Mouse (Mus musculus) lung, postnatal 14 days (tissue): ENCODE measurements around the gene Ube2e1.

Experiments used
- DNase-seq: peaks from one replicate; pipeline ENCODE4 v3.0.0; 2021

Ube2e1 gene

DNA sequence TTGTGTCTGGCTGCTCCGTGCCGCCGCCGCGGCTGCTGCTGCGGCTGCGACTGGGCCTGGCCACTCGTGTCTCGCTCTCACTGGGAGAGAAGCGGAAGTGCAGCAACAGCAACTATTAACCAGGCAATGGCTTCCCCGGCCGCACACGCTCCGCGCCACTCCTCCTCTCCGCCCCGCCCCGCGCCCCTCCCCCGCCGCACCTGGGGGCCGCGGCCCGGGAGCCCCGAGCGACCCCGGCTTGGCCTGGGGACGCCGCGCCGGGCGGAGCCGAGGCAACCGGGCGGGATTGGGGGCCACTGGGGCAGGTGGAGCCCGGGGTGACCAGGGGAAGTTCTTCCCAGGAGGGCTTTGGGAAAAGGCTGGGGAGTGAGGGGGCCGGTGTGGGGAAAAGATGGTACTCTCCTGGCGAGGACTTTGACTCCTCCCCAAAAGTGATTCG lies at the start of gene Ube2e1:
Ube2e1 (minus strand) TSS at position 167 of the 439 bp plus-strand sequence.
- peak; percentile 75 for DNase-seq

DNA sequence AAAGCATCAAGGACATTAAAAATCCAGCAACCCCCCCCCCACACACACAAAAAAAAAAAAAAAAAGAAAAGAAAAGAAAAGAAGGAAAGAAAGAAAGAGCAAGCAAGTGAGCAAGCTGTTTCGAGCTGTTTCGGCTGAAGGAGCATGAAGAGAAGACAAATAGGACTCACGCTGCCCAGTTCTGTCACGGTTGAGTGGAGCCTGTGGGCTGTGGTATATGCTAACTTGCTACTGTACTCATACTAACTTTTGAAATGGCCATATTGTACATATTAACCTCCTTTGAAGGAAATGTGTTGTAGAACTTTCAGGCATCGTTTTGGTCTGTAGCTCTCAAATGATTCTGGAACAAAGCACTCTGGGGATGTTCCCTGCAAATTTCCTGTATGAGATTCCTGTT lies 48.2 kb upstream of the Ube2e1 start:
- no peak for DNase-seq

- DNase-seq = no peak
These were observed 46.4 kb upstream of the Ube2e1 start for GRCm38 (mm10) chr14:18377944-18378575.

DNA sequence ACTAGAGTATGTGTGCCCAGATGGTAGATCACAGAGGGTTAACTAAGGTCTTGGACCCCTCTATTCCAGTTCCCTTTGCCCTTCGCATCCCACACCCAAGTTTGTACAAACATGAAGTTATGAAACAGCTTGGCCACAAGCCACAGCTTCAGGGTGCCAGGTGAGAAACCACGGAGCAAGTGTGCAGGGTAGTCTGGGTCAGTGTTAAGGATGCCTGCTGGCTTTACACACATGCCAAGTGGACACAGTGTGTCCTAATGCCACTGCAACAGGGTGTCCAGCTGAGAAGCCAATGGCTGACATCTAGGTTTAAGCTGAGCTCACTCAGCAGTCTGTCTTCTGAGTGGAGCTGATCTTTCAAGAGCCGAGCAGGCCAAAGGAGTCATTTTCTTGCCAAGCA lies 44.5 kb upstream of the Ube2e1 start:
- peak; percentile 62 for DNase-seq

GRCm38 (mm10) chr14:18373758-18374405 lies 42.2 kb upstream of the Ube2e1 start:
- no peak for DNase-seq

DNA sequence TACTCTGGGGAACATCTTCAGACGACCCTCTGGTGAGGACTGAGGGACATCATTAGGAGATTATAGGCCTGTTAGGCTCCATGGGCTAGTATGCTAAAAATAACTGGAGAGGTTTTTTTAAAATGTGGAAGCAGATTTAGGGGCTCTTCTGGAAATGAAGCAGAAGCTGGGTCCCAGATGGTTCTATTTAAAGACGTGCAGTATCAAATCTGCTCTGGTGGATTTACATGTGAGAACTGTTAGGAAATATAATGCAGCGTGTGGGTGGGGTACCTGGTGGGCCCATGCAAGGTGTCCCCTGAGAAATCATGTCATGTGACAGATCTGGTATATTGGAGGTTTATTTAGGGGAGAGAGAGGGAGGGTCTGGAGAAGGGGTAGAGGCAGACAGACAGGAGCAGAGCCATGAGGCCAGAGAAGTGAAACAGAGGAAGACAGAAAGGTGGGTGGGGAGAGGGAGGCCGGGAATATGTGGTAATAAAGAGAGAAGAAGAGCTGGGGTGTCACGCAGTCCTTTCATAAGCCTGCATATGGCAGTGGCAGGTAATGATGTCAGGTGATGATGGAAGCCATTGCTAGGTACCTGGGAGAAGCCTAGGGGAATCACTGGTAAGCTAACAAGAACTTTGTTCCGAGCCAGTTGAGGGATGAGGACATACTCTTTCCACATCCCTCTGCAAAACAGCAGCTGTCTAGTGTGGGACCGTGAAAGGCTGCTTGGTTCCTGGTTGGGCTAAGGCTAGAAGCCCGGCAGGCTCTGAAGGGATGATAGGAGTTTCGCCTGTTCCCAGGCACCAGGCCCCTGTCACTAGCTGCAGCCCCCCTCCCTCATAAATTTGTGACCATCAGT lies 41.3 kb upstream of the Ube2e1 start:
- no peak for DNase-seq

DNA sequence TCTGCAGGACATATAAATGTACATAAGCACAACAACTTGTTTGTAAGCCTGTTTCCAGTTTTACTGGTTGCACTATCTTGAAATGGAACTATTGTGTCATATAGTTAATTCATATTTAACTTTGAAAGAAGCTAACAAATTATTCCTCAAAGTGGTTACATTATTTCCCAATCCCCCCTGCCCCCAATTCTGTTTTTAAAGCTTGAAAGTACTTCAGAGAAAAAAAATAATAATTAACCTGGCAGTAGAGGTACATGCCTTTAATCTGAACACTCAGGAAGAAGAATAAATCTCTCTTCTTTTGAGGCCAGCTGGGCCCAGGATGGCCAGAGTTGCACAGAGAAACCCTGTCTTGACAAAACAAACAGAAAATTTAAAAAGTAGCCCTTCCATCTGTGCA lies 37.4 kb upstream of the Ube2e1 start:
- no peak for DNase-seq

- no peak for DNase-seq
These were observed 35.4 kb upstream of the Ube2e1 start for GRCm38 (mm10) chr14:18367025-18367424.

- DNase-seq = no peak
These were observed 32.7 kb upstream of the Ube2e1 start for GRCm38 (mm10) chr14:18364321-18364720.

- DNase-seq = no peak
These were observed 24.8 kb upstream of the Ube2e1 start for GRCm38 (mm10) chr14:18356442-18356841.

DNA sequence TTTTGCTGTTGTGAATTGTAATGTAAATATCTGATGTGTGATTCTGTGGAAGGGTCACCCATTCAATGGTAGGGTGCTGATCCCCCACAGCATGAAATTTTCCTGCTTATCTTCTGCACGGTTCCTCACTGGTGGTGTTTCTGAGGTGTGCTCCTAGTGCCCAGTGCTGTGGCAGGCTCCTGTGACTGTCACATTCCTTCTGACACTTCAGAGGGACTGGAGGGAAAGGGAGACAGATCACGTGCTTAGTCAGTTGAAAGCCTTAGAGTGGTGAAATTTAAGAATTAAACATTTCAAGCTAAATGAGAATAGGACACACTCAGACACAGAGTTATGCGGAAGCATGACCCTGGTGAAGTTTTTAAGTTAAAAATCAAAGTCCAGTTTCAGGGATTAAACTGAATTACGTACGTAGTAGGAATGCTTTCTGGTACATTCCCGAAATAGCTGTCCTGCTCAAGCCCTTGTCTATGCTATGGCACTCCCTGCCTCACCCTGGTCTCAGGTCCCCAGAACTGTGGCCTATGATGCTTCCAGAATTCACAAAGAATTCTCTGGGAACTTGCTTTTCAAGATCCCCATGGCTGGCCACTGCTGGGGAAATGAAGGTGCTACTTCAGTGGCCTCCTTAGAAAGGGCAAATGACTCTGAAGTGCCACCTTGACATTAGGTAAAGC lies 24.0 kb upstream of the Ube2e1 start:
- no peak for DNase-seq

- no peak for DNase-seq
These were observed 21.9 kb upstream of the Ube2e1 start for GRCm38 (mm10) chr14:18353525-18353924.

DNA sequence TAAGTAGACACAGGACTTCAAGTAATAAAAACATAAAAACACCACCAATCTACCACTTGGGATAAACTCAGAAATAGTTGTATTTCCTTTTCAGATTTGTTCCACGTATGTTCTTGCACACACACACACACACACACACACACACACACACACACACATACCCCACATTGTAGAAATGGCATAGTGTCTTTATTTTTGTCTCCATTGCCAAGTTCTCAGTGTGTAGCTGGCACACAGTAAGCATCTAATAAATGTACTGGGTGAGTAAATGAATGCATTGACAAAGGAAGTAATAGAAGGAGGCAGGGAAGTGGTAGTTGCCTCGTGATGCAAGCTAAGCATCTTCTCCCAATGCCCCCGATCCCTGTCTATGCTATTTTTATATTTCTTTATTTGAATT lies 21.3 kb upstream of the Ube2e1 start:
- DNase-seq = no peak

GRCm38 (mm10) chr14:18350680-18351079 lies 19.0 kb upstream of the Ube2e1 start:
- no peak for DNase-seq

GRCm38 (mm10) chr14:18349871-18350270 lies 18.2 kb upstream of the Ube2e1 start:
- no peak for DNase-seq

GRCm38 (mm10) chr14:18343589-18343988 lies 11.9 kb upstream of the Ube2e1 start:
- DNase-seq = no peak

DNA sequence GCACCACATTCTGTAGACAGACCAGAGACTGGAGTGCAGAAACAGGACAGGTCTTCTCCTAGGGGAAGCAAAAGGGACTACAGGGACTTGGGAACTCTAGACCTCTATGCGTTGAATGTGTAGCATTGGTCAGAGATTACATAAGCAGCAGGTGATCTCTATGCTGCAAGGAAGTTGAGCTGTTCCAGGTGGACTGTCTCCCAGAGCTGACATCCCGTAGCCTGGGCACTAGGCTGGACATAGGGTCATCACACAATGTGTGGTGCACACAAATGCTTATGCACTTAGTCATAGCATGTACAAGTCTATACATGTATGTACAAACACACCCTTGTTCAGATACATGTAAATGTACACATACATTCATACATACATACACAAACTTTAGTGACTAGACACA lies 11.1 kb upstream of the Ube2e1 start:
- DNase-seq = no peak

GRCm38 (mm10) chr14:18341088-18341487 lies 9.4 kb upstream of the Ube2e1 start:
- no peak for DNase-seq

GRCm38 (mm10) chr14:18336106-18336505 lies 4.4 kb upstream of the Ube2e1 start:
- no peak for DNase-seq

DNA sequence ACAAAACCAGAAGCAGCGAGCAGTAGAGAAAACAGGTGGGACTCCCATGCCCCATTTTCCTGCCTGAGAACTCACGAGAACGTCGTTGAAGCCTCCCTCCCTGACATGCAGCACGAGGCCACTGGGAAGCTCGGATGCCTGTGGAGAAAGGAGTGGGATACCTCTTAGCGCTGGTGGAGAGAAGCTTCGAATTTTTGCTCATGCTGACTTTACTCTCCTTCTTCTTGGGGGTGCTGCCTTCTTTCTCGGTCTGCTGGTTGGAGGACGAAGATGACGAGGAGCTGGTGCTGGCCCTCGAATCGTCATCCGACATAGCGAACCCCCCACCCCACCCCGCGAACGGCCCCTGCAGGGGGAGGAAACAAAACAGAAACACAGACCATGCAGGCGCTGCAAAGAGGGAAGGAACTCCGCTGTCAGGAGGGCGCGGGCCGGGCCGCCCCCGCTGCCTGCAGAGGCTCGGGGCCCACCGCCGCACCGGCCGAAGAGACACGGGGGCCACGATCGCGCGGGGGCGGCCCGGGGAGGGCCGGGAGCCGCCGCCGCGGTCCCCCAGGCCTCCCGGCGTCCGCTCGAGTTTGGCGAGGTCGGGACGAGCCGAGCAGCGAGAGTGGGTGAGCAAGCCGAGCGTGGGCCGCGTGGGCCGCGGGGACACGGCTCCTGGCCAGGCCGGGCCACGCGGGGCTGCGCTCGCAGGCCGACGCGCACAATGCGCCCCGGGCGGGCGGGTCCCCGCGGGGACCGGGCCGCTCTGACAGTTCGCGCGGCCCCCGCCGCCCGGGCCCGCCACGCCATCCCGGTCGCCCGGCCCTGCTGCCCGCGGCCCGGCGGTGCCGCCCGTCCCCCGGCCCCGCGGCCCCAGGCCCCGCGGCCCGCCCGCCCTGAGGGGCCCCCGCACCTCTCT lies 618 bp downstream of the Ube2e1 start:
- DNase-seq = peak; percentile 43

DNA sequence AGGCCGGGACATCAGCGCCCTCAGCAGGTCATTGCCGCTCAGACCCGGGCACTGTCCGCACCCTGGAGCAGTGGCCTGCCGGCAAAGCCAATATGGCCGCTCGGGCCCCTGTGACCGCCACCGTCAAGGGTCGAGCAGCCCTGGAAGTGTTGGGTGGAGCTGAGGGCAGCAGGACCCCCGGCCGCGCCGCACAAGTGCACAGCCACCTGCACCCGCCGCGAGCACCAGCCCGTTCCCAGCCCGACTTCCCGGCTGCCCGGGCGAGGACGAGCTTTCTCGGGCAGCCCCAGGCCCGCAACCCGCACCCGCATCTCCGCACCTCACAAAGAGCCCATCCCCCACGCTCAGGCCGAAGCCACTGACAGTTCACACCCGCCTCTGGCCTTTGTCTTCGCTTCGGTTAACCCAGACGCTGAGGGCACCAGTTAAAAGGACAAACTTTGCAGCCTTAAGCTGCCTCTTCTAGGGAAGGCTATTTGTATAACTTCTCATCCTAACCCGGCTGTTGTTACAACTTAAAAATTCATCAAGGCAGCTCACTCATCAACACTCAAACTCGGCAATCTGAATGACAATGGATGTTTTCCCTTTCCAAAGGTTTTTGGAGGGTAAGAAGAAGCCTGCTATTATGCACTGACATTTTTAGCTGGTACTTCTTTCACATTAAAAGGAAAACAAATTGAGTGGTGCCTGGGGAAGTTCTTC lies 4.5 kb downstream of the Ube2e1 start:
- peak; percentile 20 for DNase-seq
